Mouse (Mus musculus) E14TG2a.4 (cell line): ENCODE data around the gene Fcf1.

Source experiments
- H3K27me3 ChIP-seq: 2 replicates; pipeline ENCODE4 v1.6.1; 2014; ENCODE audit warnings: low read length, control low read depth; ENCODE audit not compliant: insufficient read depth
- H3K36me3 ChIP-seq: 2 replicates; pipeline ENCODE4 v1.6.1; 2014; ENCODE audit warnings: low read length, control low read depth; ENCODE audit not compliant: insufficient read depth
- H3K4me1 ChIP-seq: replicated peaks from 2 replicates; pipeline ENCODE4 v1.6.1; 2014; ENCODE audit warnings: low read depth, low read length, control low read depth
- H3K4me3 ChIP-seq: replicated peaks from 2 replicates; pipeline ENCODE4 v1.5.1; 2014; ENCODE audit warnings: mild to moderate bottlenecking, low read length
- H3K9me3 ChIP-seq: 2 replicates; pipeline ENCODE4 v1.6.1; 2014; ENCODE audit warnings: low read length, control low read depth
- CTCF ChIP-seq: conservative IDR thresholded peaks from 2 replicates; pipeline ENCODE4 v1.5.1; 2014; ENCODE audit warnings: low read length
- NANOG ChIP-seq: IDR thresholded peaks from 2 replicates; pipeline ENCODE4 v1.6.1; 2014; ENCODE audit warnings: borderline replicate concordance, low read length, mixed read lengths
- POU5F1 ChIP-seq: IDR thresholded peaks from 2 replicates; pipeline ENCODE4 v1.6.1; 2014; ENCODE audit warnings: low read length, borderline replicate concordance

The Fcf1 gene

GRCm38 (mm10) chr12:84952351-84952750 is 18.3 kb upstream of the Fcf1 start:
- peaks cover 9% of the 10 kb centered on the region; the same call in 1 of the 2 replicates for H3K4me1 ChIP-seq
- no peak overlapping the region for H3K4me3 ChIP-seq
- peaks cover 25% of the 10 kb centered on the region for H3K36me3 ChIP-seq
- TF ChIP-seq POU5F1 (no peak), CTCF (no peak), NANOG (no peak)
- H3K27me3 ChIP-seq = no peaks in the 10 kb centered on the region
- no peaks in the 10 kb centered on the region for H3K9me3 ChIP-seq

- peaks cover 12% of the 10 kb centered on the region; the same call in 1 of the 2 replicates for H3K4me1 ChIP-seq
- no peak overlapping the region for H3K4me3 ChIP-seq
- no peak for TF ChIP-seq NANOG
- TF ChIP-seq CTCF = no peak
- 0 out of 2 replicates have a peak, but pooled peaks cover 3% of the 10 kb centered on the region for H3K36me3 ChIP-seq
- no peaks in the 10 kb centered on the region for H3K9me3 ChIP-seq
- no peaks in the 10 kb centered on the region for H3K27me3 ChIP-seq
Measured at GRCm38 (mm10) chr12:84956317-84956716, 14.4 kb upstream of the Fcf1 start.

- TF ChIP-seq NANOG (no peak), CTCF (no peak), POU5F1 (no peak)
- Histone ChIP-seq H3K27me3 (no peaks in the 10 kb centered on the region), H3K4me3 (no peak overlapping the region), H3K36me3 (peaks cover 3% of the 10 kb centered on the region; the same call in 1 of the 2 replicates), H3K9me3 (no peaks in the 10 kb centered on the region), H3K4me1 (0 out of 2 replicates have a peak, but pooled peaks cover 3% of the 10 kb centered on the region)
Measured at GRCm38 (mm10) chr12:84958794-84959356, 11.8 kb upstream of the Fcf1 start.

- Histone ChIP-seq H3K9me3 (no peaks in the 10 kb centered on the region), H3K4me1 (0 out of 2 replicates have a peak, but pooled peaks cover 3% of the 10 kb centered on the region), H3K27me3 (no peaks in the 10 kb centered on the region), H3K4me3 (no peak overlapping the region), H3K36me3 (peaks cover 7% of the 10 kb centered on the region; the same call in 1 of the 2 replicates)
- TF ChIP-seq NANOG (no peak), POU5F1 (no peak), CTCF (no peak)
Measured at GRCm38 (mm10) chr12:84962606-84963005, 8.1 kb upstream of the Fcf1 start.

- TF ChIP-seq POU5F1 (no peak), CTCF (no peak), NANOG (no peak)
- peaks cover 3% of the 10 kb centered on the region; the same call in 1 of the 2 replicates for H3K27me3 ChIP-seq
Measured at GRCm38 (mm10) chr12:84968831-84969655, 1.7 kb upstream of the Fcf1 start.

GRCm38 (mm10) chr12:84969656-84970427 is 855 bp upstream of the Fcf1 start:
- TF ChIP-seq CTCF (no peak), NANOG (no peak), POU5F1 (no peak)
- peak overlapping the region; percentile 97 for H3K4me3 ChIP-seq

More at GRCm38 (mm10) chr12:84968831-84969655, 1.7 kb upstream of the Fcf1 start:
- Histone ChIP-seq H3K4me3 (peak overlapping the region; percentile 97; the same call in 1 of the 2 replicates), H3K36me3 (peaks cover 22% of the 10 kb centered on the region), H3K4me1 (peaks cover 22% of the 10 kb centered on the region), H3K9me3 (no peaks in the 10 kb centered on the region)

GRCm38 (mm10) chr12:84979264-84979862 is 8.7 kb downstream of the Fcf1 start:
- H3K9me3 ChIP-seq = no peaks in the 10 kb centered on the region
- no peak overlapping the region for H3K4me3 ChIP-seq
- no peaks in the 10 kb centered on the region for H3K27me3 ChIP-seq
- H3K4me1 ChIP-seq = no peaks in the 10 kb centered on the region
- H3K36me3 ChIP-seq = peaks cover 95% of the 10 kb centered on the region
- TF ChIP-seq CTCF = no peak
- TF ChIP-seq POU5F1 = no peak
- TF ChIP-seq NANOG = no peak

More at GRCm38 (mm10) chr12:84969656-84970427, 855 bp upstream of the Fcf1 start:
- Histone ChIP-seq H3K4me1 (peaks cover 22% of the 10 kb centered on the region), H3K27me3 (peaks cover 3% of the 10 kb centered on the region; the same call in 1 of the 2 replicates), H3K9me3 (no peaks in the 10 kb centered on the region), H3K36me3 (peaks cover 28% of the 10 kb centered on the region)
